Mouse (Mus musculus) 3134 (cell line): ENCODE results near the gene Slfn5.

ENCODE experiments used
- DNase-seq: peaks from one replicate; pipeline ENCODE4 v3.0.0-alpha.2; 2011; ENCODE audit warnings: low spot score; ENCODE audit not compliant: insufficient read length; ENCODE audit errors: extremely low read depth

Gene Slfn5

DNA sequence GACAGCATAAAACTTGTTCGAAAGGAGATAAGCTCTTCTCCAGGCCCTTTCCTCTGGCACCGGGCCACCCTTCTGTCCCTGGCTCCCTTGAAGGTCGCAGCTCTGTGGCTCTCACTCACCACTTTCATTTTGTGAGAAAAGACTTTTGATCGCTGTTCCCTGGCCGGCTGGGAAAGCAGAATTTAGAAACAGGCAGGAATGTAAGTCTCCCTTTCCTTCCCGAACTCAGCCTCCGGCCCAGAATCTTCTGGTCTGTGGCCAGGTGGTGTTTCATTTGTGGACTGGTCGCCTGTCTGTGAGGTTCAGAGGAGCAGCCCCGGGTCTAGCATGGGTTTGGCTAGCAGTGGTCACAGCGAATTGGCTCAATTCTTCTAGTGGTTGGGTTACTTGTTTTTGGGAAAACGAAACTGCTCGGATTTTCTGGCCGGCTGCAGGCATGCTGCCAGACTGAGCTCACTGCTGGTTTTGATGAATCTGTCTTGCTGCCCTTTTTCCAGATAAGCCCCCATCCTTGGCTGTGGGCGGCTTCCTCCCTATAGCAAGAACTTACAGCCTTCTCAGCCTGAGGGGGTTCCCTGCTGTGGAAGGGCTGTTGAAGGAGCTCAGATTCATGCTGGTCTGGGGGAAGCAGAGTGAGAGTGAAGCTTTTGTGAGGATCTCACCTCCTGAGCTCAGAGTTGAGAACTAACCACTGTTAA lies 40.5 kb downstream of the Slfn5 start, which contains the start of gene Slfn9:
Gene Slfn9, minus strand, starts transcription at position 362 of the 698 bp plus-strand sequence.
- DNase-seq = peak; percentile 72

DNA sequence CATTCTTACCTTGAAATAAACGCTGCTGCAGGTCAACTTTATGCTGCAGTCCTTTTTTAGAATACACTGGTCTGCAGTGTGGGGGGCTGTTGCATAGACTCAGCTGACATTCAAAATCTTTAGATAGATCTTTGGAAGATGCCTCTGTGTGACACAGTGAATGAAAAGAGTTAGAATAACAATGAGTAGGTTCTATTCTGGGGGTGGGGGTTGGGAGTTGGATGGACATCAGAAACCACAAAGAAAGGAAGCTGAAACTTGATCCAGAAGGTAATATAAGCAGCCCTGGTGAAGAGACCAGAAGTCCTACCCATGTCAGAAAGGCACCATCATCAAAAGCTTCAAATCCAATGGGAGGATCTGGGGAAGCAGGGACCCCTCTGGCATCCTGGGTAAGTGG lies 62.2 kb downstream of the Slfn5 start:
- DNase-seq = no peak
